Mouse (Mus musculus): ENCODE measurements around the gene Ptprb. TPM values are rescaled to one million over a fixed set of nuclear protein-coding genes. Genes with fewer than 3 reads are reported as not detected.

Gene Ptprb
- total and polyA plus RNA-seq, 3 experiments = not detected

GRCm38 (mm10) chr10:116243373-116243772, 31.9 kb upstream of the Ptprb start:
- no peaks in the 10 kb centered on the region for H3K27me3 ChIP-seq (ENCODE audit: control insufficient read depth in 1 of 2, insufficient read depth in 2 of 2, low read length in 2 of 2)
- no peak for DNase-seq (ENCODE audit: low read depth, low spot score)
- H3K4me1 ChIP-seq (ENCODE audit: control insufficient read depth in 1 of 2, insufficient read depth in 2 of 2, low read length in 2 of 2) = no peaks in the 10 kb centered on the region
- H3K4me3 ChIP-seq (ENCODE audit: control insufficient read depth in 1 of 2, insufficient read depth in 1 of 2, low read depth in 2 of 2, low read length in 2 of 2) = no peak overlapping the region
- TF ChIP-seq MYB (IDR thresholded peaks at IDR 0.05; ENCODE audit: low read depth, low read length) = no peak
- no peak for TF ChIP-seq MYC (IDR thresholded peaks at IDR 0.05; ENCODE audit: low read depth, low read length)
- TF ChIP-seq SIN3A (IDR thresholded peaks at IDR 0.05; ENCODE audit: low read length) = no peak
- TF ChIP-seq TBP (IDR thresholded peaks at IDR 0.05; ENCODE audit: low read depth, low read length) = no peak
- no peak for TF ChIP-seq SMC3 (IDR thresholded peaks at IDR 0.05; ENCODE audit: low read depth, low read length)
- no peak for TF ChIP-seq E2F4 (IDR thresholded peaks at IDR 0.05; ENCODE audit: borderline replicate concordance, low read depth, low read length)
- no peak for TF ChIP-seq GATA1 (IDR thresholded peaks at IDR 0.05; ENCODE audit: low read depth, low read length)
- TF ChIP-seq NRF1 (IDR thresholded peaks at IDR 0.05; ENCODE audit: insufficient read depth, low read depth, low read length, poor library complexity, severe bottlenecking) = no peak
- TF ChIP-seq TCF12 (IDR thresholded peaks at IDR 0.05; ENCODE audit: low read depth, low read length) = no peak
- no peak for TF ChIP-seq GABPA (IDR thresholded peaks at IDR 0.05; ENCODE audit: low read depth, low read length)
- no peak for TF ChIP-seq RAD21 (IDR thresholded peaks at IDR 0.05; ENCODE audit: low read depth, low read length)
- no peak for TF ChIP-seq ZC3H11A (IDR thresholded peaks at IDR 0.05; ENCODE audit: low read depth, low read length)
- no peak for TF ChIP-seq ZMIZ1 (IDR thresholded peaks at IDR 0.05; ENCODE audit: low read depth, low read length)
- no peak for TF ChIP-seq MEF2A (IDR thresholded peaks at IDR 0.05; ENCODE audit: extremely low read depth, insufficient replicate concordance, low read depth, low read length, poor library complexity, severe bottlenecking)
- no peak for TF ChIP-seq UBTF (IDR thresholded peaks at IDR 0.05; ENCODE audit: borderline replicate concordance, insufficient read depth, low read depth, low read length)
- TF ChIP-seq ETS1 (IDR thresholded peaks at IDR 0.05; ENCODE audit: low read depth, low read length) = no peak
- TF ChIP-seq KAT2A (conservative IDR thresholded peaks at IDR 0.05; ENCODE audit: low read depth, low read length) = no peak
- no peak overlapping the region for H3K9ac ChIP-seq (ENCODE audit: control insufficient read depth, low read depth, low read length, poor library complexity, severe bottlenecking)
- H3K36me3 ChIP-seq (ENCODE audit: control insufficient read depth in 1 of 2, insufficient read depth in 2 of 2, low read length in 2 of 2) = no peaks in the 10 kb centered on the region
- no peaks in the 10 kb centered on the region for H3K9me3 ChIP-seq (replicated peaks; ENCODE audit: insufficient read depth, low read length)
- no peak overlapping the region for H3K27ac ChIP-seq (ENCODE audit: control insufficient read depth, low read depth, low read length)
- H3K79me2 ChIP-seq (ENCODE audit: control insufficient read depth, insufficient read depth, low read length, poor library complexity) = no peaks in the 10 kb centered on the region

GRCm38 (mm10) chr10:116245632-116246031, 29.7 kb upstream of the Ptprb start:
- Histone ChIP-seq H3K9ac (ENCODE audit: control insufficient read depth, low read depth, low read length, poor library complexity, severe bottlenecking) (no peak overlapping the region), H3K4me1 (ENCODE audit: control insufficient read depth in 1 of 2, insufficient read depth in 2 of 2, low read length in 2 of 2) (no peaks in the 10 kb centered on the region), H3K79me2 (ENCODE audit: control insufficient read depth, insufficient read depth, low read length, poor library complexity) (no peaks in the 10 kb centered on the region), H3K27me3 (ENCODE audit: control insufficient read depth in 1 of 2, insufficient read depth in 2 of 2, low read length in 2 of 2) (no peaks in the 10 kb centered on the region), H3K36me3 (ENCODE audit: control insufficient read depth in 1 of 2, insufficient read depth in 2 of 2, low read length in 2 of 2) (no peaks in the 10 kb centered on the region), H3K4me3 (ENCODE audit: control insufficient read depth in 1 of 2, insufficient read depth in 1 of 2, low read depth in 2 of 2, low read length in 2 of 2) (no peak overlapping the region), H3K9me3 (replicated peaks; ENCODE audit: insufficient read depth, low read length) (no peaks in the 10 kb centered on the region), H3K27ac (ENCODE audit: control insufficient read depth, low read depth, low read length) (no peak overlapping the region)
- TF ChIP-seq KAT2A (conservative IDR thresholded peaks at IDR 0.05; ENCODE audit: low read depth, low read length) = no peak
- DNase-seq (ENCODE audit: low read depth, low spot score) = no peak
